Mouse (Mus musculus) CD4-positive, CD25-positive, alpha-beta regulatory T cell (primary cell): ENCODE measurements around the gene Vmn1r7. TPM values are rescaled to one million over a fixed set of nuclear protein-coding genes. Genes with fewer than 3 reads are reported as not detected.

Source experiments
- polyA plus RNA-seq: library from polyadenylated mRNA; unstranded; fragments of 100-300 nt; shearing (Covaris generic); gene quantifications from one replicate; pipeline ENCODE4 v1.2.1, GENCODE M21; 2017

Gene Vmn1r7
- polyA plus RNA-seq, result not detected

DNA sequence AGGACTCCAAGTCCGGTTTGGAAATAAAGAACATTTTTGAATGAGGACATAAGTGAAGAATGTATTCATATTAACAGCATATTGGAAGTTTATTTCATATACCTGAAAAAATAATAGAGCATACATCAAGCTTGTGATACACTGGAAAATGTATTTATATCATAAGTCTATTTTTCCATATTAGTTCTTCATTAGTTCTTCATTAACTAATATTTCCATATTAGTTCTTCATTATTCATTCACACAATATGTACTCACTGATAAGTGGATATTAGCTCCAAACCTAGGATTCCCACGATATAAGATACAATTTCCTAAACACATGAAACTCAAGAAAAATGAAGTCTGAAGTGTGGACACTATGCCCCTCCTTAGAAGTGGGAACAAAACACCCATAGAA, at the start of gene Vmn1r7:
TSS of gene Vmn1r7 (minus strand) at position 101 of the 400 bp plus-strand sequence.

DNA sequence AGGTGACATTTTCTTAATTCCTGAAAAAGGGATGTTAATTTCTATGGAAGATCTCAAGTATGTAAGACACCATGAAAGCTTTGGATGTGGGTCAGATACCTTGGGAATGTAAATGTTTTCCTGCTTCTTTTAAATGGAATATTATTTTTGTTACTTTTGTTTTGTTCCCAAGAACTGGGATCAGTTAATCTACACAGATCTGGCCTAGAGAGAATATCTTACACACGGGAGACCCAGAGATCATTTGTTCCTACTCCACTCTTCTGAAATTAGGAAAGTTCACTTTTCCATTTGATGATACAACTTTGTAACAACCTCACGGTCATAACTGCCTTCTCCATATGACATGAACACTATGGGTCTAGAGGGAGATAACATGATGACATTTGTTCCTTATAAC, 41.4 kb upstream of the Vmn1r7 start, which contains the start of gene Vmn1r9:
TSS of gene Vmn1r9 (plus strand) at position 301 of the 400 bp plus-strand sequence.

DNA sequence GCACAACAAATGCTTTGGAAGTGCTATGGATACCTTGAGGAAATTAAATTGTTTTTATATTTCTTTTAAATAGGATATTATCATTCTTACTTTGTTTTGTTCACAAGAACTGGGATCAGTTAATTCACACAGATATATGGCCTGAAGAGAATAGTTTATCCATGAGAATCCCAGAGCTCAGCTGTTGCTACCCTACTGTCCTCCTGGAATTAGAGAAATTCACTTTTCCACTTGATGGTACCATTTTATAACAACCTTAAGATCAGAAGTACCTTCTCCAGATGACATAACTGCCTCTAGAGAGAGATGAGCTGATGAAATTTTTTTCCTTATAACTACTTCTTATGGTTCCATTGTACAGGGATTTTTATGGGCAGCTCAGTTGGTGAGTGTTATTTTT, 6.9 kb upstream of the Vmn1r7 start, which contains the start of gene Vmn1r8:
TSS of gene Vmn1r8 (plus strand) at position 301 of the 400 bp plus-strand sequence.

DNA sequence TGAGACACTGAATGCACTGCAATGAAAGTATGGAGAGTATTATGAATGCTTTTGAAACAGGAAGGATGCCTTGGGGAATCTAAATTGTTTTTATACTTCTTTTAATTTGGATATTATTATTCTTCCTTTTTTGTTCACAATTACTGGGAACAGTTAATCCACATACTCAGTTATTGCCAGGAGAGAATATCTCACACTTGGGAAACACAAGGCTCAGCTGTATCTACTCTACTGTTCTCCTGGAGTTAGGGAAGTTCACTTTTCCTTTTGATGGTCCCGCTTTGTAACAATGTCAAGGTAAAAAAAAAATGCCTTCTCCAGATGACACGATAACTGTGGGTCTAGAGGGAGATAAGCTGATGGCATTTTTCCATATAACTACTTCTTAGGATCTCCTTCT, 28.2 kb downstream of the Vmn1r7 start, which contains the start of gene Vmn1r6:
TSS of gene Vmn1r6 (plus strand) at position 301 of the 400 bp plus-strand sequence.

Other genes starting within 250 kb of the Vmn1r7 start
- 67.7 TPM for gene Kbtbd2, start 227.5 kb downstream of the Vmn1r7 start, polyA plus RNA-seq
- gene Fkbp9, start 193.3 kb downstream of the Vmn1r7 start, polyA plus RNA-seq, result 0.07 TPM
- gene Nt5c3, start 101.4 kb downstream of the Vmn1r7 start, polyA plus RNA-seq, result 87.8 TPM
- 0.08 TPM for gene Vmn1r4, start 101.3 kb downstream of the Vmn1r7 start, polyA plus RNA-seq
- gene Vmn1r5, start 55.1 kb downstream of the Vmn1r7 start, polyA plus RNA-seq, result not detected
- gene Vmn1r6, start 28.1 kb downstream of the Vmn1r7 start, polyA plus RNA-seq, result 0.02 TPM
- gene Vmn1r8, start 7.0 kb upstream of the Vmn1r7 start, polyA plus RNA-seq, result not detected
- gene Vmn1r9, start 41.5 kb upstream of the Vmn1r7 start, polyA plus RNA-seq, result not detected
- gene Vmn1r10, start 84.1 kb upstream of the Vmn1r7 start, polyA plus RNA-seq, result not detected
- gene Vmn1r11, start 108.1 kb upstream of the Vmn1r7 start, polyA plus RNA-seq, result not detected
- gene Vmn1r12, start 131.6 kb upstream of the Vmn1r7 start, polyA plus RNA-seq, result 0.04 TPM
- gene Vmn1r13, start 178.0 kb upstream of the Vmn1r7 start, polyA plus RNA-seq, result 0.38 TPM
- gene Vmn1r14, start 206.4 kb upstream of the Vmn1r7 start, polyA plus RNA-seq, result 0.06 TPM
- gene Vmn1r15, start 232.6 kb upstream of the Vmn1r7 start, polyA plus RNA-seq, result not detected